Mouse (Mus musculus) kidney, embryonic 16.5 days (tissue): ENCODE results near the gene Fcrl1. TPM values are rescaled to one million over a fixed set of nuclear protein-coding genes. Genes with fewer than 3 reads are reported as not detected.
A peak's percentile ranks its signal among the peaks of the same experiment; 100 is the strongest.

Experiments used
- ATAC-seq: fragments of 200-750 bp; cut with Nextera tagmentation; 2 replicates; pipeline ENCODE4 v1.8.0; 2017; ENCODE audit warnings: moderate TSS enrichment; ENCODE audit not compliant: low FRiP score, low TSS enrichment
- H3K27ac ChIP-seq: fragments of 300-500 bp; sonication (generic); 2 replicates; pipeline ENCODE4 v1.5.1; 2014; ENCODE audit warnings: low read length
- H3K27me3 ChIP-seq: fragments of 300-500 bp; sonication (generic); 2 replicates; pipeline ENCODE4 v1.6.1; 2014; ENCODE audit warnings: low read length, control low read depth, mixed read lengths; ENCODE audit not compliant: insufficient read depth
- H3K36me3 ChIP-seq: fragments of 300-500 bp; sonication (generic); 2 replicates; pipeline ENCODE4 v1.6.1; 2014; ENCODE audit warnings: low read length, control low read depth, mixed read lengths; ENCODE audit not compliant: insufficient read depth
- H3K4me1 ChIP-seq: fragments of 300-500 bp; sonication (generic); 2 replicates; pipeline ENCODE4 v1.6.1; 2014; ENCODE audit warnings: low read length, control low read depth, mixed read lengths; ENCODE audit not compliant: insufficient read depth
- H3K4me2 ChIP-seq: fragments of 300-500 bp; sonication (generic); replicated peaks from 2 replicates; pipeline ENCODE4 v1.6.1; 2014; ENCODE audit warnings: low read depth, low read length
- H3K4me3 ChIP-seq: fragments of 300-500 bp; sonication (generic); 2 replicates; pipeline ENCODE4 v1.5.1; 2014; ENCODE audit warnings: mild to moderate bottlenecking, low read length
- H3K9ac ChIP-seq: fragments of 300-500 bp; sonication (generic); replicated peaks from 2 replicates; pipeline ENCODE4 v1.6.1; 2014; ENCODE audit warnings: low read length
- H3K9me3 ChIP-seq: fragments of 300-500 bp; sonication (generic); 2 replicates; pipeline ENCODE4 v1.6.1; 2016; ENCODE audit warnings: low read length, control low read depth
- WGBS: fragments of 180-500 bp; shearing (Covaris S2); extraction: QIAGEN DNeasy Blood & Tissue Kit; methylation state at CpG from one replicate; pipeline ENCODE4 v1.1.7; 2014; 5-methylcytosine and 5-hydroxymethylcytosine counted together
- polyA plus RNA-seq: library from polyadenylated mRNA; unstranded; fragments of >200 nt; fragmentation: Nextera tagmentation; extraction: Ambion mirVana; gene quantifications from 2 replicates; pipeline ENCODE4 v1.2.1, GENCODE M21; 2015

Fcrl1 gene
- polyA plus RNA-seq, 1 experiment from 2014 or later: 0.34 TPM

DNA sequence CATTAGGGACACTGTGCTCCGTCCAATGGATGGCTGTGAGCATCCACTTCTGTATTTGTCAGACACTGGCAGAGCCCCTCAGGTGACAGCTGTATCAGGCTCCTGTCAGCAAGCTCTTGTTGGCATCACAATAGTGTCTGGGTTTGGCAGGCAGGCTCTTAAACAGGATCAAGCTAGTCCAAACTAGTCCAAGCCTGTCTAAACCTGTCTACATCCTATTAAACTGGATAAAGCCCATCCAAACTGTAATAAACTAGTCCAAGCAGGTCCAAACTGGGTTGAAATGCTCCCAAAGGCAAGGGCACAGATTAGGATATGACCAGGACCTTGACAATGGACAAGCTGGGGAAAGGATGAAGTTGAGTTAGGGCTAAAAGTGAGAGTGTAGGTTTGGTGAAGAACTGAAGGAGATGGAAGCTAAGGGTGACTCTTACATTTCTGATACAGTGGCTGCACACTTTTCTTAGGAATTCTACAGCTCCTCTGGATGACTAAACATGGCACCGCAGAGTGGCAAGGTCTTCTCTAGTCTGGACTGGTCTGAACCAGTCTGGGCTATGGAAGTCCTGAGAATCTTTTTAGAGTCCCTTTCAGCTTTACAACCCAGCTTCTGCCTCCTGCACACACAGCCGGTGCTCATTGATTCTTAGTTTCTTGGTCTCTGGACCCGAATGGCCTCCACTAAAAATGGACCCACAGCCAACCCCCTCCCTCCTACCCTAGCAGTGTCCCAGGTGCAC is 33.2 kb downstream of the Fcrl1 start:
- Histone ChIP-seq H3K9ac (no peak overlapping the region), H3K4me3 (no peak overlapping the region), H3K27ac (no peak overlapping the region), H3K36me3 (no peaks in the 10 kb centered on the region), H3K4me2 (no peak overlapping the region), H3K4me1 (no peaks in the 10 kb centered on the region), H3K27me3 (no peaks in the 10 kb centered on the region), H3K9me3 (no peaks in the 10 kb centered on the region)
- ATAC-seq: no peak
- WGBS: 79% methylated on average over 4 of the region's 4 CpGs

DNA sequence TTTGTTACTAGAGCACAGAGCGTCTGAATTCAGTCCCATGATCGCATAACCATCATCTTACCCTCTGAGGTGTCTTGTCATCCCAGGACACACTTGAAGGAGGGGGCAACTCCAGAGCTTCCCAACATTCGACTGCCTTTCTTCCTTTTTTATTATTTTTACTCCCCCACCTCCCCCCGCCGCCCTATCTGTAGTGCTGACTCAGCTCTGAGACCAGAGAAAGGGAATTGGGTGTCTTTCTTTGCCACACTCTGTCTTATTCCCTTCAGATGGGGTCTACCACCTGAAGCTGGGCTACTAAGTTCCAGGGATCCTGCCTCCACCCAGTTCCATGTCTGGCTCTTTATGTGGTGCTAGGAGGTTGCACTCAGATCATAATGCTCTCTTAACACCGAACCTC is 34.4 kb downstream of the Fcrl1 start:
- Histone ChIP-seq H3K27me3 (no peaks in the 10 kb centered on the region), H3K9me3 (no peaks in the 10 kb centered on the region), H3K4me1 (no peaks in the 10 kb centered on the region), H3K4me3 (no peak overlapping the region), H3K36me3 (no peaks in the 10 kb centered on the region), H3K9ac (no peak overlapping the region), H3K27ac (no peak overlapping the region), H3K4me2 (no peak overlapping the region)
- no peak for ATAC-seq
- WGBS: 65% methylated on average over 6 of the region's 6 CpGs

DNA sequence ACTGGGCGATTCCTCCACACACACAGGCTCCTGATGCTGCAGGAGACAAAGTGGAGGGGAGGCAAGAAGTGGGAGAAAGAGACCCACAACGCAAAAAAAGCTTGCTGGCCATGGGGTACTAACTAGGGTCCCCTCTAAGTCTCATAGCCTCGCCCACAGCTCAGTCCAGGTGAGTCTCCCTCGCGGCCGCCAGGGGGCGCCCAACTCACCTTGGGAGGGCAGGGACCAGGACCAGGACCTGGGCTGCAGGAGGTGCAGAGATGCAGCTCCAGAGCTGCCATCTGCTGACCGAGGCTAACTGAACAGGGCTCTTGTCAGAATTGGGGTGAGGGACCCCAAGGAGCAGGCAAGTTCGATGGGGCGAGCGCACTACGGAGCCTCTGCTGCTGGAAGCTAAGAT is 35.0 kb downstream of the Fcrl1 start:
- no peak overlapping the region for H3K9ac ChIP-seq
- H3K9me3 ChIP-seq: no peaks in the 10 kb centered on the region
- H3K4me3 ChIP-seq: no peak overlapping the region
- H3K27ac ChIP-seq: no peak overlapping the region
- no peaks in the 10 kb centered on the region for H3K36me3 ChIP-seq
- no peaks in the 10 kb centered on the region for H3K27me3 ChIP-seq
- no peak overlapping the region for H3K4me2 ChIP-seq
- peak; percentile 81 for ATAC-seq
- 14% methylated on average over 12 of the region's 12 CpGs for WGBS
- no peaks in the 10 kb centered on the region for H3K4me1 ChIP-seq

DNA sequence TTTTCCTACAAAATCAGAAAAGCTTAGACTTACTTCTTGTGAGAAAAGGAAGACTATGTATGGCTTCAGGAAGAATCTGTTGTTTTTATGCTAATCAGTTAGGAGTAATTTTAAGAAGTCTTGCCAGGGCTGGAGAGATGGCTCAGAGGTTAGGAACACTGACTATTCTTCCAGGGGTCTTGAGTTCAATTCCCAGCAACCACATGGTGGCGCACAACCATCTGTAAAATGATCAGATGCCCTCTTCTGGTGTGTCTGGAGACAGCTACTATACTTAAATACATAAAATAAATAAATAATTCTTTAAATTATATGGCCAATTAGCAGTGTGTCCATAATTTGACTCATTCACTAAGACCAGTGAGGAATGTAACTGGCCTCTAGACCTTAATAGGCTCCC is 44.5 kb downstream of the Fcrl1 start:
- Histone ChIP-seq H3K27me3 (no peaks in the 10 kb centered on the region), H3K4me2 (no peak overlapping the region), H3K9ac (no peak overlapping the region), H3K36me3 (no peaks in the 10 kb centered on the region), H3K4me3 (no peak overlapping the region), H3K27ac (no peak overlapping the region), H3K9me3 (no peaks in the 10 kb centered on the region), H3K4me1 (no peaks in the 10 kb centered on the region)
- WGBS: 67% methylated on average over 1 of the region's 1 CpGs
- no peak for ATAC-seq

DNA sequence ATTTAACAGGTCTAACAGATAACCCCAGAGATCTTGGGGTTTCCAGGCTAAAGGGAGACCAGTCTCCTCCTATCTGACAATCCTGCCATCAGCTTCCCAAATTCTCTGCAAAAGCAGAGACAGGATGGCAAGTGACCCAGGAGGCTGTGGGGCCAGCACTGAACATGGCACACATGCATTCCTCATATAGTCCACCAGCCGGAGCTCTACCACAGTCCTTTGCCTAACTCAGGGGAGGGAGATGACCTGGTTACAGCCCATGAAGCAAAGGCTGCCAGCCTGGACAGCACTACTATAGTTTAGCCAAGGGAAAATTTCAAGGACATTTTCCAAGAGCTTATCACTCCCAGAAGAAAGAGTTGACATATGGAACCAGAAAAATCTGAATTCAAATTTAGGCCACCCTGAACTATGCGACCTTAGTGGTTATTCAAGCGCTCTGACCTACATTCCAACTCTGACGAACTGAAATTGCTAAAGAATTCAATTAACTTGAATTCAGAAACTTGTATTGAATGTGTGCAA is 46.3 kb downstream of the Fcrl1 start:
- H3K36me3 ChIP-seq: no peaks in the 10 kb centered on the region
- H3K27ac ChIP-seq: no peak overlapping the region
- no peaks in the 10 kb centered on the region for H3K9me3 ChIP-seq
- H3K4me3 ChIP-seq: no peak overlapping the region
- no peaks in the 10 kb centered on the region for H3K27me3 ChIP-seq
- H3K4me2 ChIP-seq: no peak overlapping the region
- no peaks in the 10 kb centered on the region for H3K4me1 ChIP-seq
- 71% methylated on average over 4 of the region's 4 CpGs for WGBS
- no peak overlapping the region for H3K9ac ChIP-seq
- ATAC-seq: no peak

DNA sequence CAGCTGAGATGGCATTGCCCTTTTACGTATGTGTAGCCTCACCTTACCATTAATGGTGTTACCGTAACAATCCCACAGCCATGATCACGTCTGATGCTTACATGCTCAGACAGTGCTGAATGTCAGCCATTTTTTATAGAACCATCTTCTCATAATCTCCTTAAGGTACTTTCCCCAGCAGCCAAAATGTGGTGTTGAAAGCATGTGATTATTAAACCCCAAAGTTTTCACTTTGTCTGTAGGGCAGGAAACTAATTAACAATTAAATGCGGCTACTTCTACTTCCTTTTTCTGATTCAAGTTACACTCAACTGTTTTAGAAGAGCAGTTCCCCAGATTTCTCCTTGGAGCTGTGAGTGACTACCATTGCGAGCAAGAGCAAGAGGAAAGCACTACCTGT is 59.3 kb downstream of the Fcrl1 start, which contains the start of gene Fcrl5:
Gene Fcrl5 (plus strand): TSS at position 295 of the 400 bp plus-strand sequence.
- no peaks in the 10 kb centered on the region for H3K9me3 ChIP-seq
- no peak within 1 kb of the TSS for H3K9ac ChIP-seq
- no peak within 1 kb of the TSS for H3K4me3 ChIP-seq
- H3K4me2 ChIP-seq: no peak within 1 kb of the TSS
- H3K27me3 ChIP-seq: no peaks in the 10 kb centered on the region
- 87% methylated on average over 5 of the region's 5 CpGs for WGBS
- no peak for ATAC-seq
- no peaks in the 10 kb centered on the region for H3K4me1 ChIP-seq
- no peak within 1 kb of the TSS for H3K27ac ChIP-seq
- H3K36me3 ChIP-seq: no peaks in the 10 kb centered on the region

DNA sequence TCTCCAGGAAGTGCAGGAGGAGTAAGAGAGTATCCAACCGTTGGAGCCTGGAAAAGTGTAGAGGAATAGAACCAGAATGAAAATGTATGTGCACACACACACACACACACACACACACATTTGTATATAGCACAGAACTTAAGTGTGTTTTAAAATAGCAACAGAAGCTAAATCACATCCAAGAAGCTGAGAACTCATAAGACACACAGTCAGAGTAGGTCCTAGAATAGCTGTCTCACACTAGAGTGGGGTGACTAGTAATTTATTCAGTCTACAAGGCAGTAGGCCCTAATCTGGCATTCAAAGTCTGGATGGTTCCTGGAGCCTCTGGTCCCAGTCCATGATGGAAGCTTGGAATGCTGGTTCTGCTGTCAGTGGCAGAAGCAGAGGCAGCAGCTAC is 64.4 kb downstream of the Fcrl1 start:
- Histone ChIP-seq H3K4me1 (no peaks in the 10 kb centered on the region), H3K36me3 (no peaks in the 10 kb centered on the region), H3K27me3 (no peaks in the 10 kb centered on the region), H3K9ac (no peak overlapping the region), H3K27ac (no peak overlapping the region), H3K4me2 (no peak overlapping the region), H3K9me3 (no peaks in the 10 kb centered on the region), H3K4me3 (no peak overlapping the region)
- WGBS: 69% methylated on average over 1 of the region's 1 CpGs
- no peak for ATAC-seq

DNA sequence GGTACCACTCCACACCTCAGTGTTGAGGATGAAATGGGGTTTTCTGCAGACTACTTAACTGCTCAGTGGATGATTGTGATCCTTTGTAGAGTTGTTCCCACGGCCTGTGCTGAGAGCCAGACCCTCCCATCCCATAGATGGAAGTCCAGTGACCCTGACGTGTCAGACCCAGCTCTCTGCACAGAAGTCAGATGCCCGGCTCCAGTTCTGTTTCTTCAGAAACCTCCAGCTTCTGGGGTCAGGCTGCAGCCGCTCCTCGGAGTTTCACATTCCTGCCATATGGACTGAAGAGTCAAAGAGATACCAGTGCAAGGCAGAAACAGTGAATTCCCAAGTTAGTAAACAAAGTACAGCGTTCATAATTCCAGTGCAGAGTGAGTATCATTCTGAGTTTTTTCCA is 67.8 kb downstream of the Fcrl1 start:
- 49% methylated on average over 6 of the region's 6 CpGs for WGBS

More for the DNA sequence above, 67.8 kb downstream of the Fcrl1 start:
- Histone ChIP-seq H3K9me3 (no peaks in the 10 kb centered on the region), H3K36me3 (no peaks in the 10 kb centered on the region), H3K4me1 (no peaks in the 10 kb centered on the region), H3K4me2 (no peak overlapping the region), H3K9ac (no peak overlapping the region), H3K27me3 (no peaks in the 10 kb centered on the region), H3K27ac (no peak overlapping the region), H3K4me3 (no peak overlapping the region)
- ATAC-seq: no peak

Other genes starting within 250 kb of the Fcrl1 start
- 16.4 and 18.6 TPM in 2 replicates for gene Kirrel, start 201.6 kb upstream of the Fcrl1 start, polyA plus RNA-seq
- 5.4 and 5.6 TPM in 2 replicates for gene Fcrls, start 112.6 kb upstream of the Fcrl1 start, polyA plus RNA-seq
- 0.31 and 0.59 TPM in 2 replicates for gene Cd5l, start 18.5 kb upstream of the Fcrl1 start, polyA plus RNA-seq
- not detected in 2 replicates for gene Fcrl5, start 59.4 kb downstream of the Fcrl1 start, polyA plus RNA-seq
- gene Etv3, start 149.0 kb downstream of the Fcrl1 start, polyA plus RNA-seq: 14.4 and 15.6 TPM in 2 replicates
- 17.3 and 18.1 TPM in 2 replicates for gene Arhgef11, start 241.2 kb downstream of the Fcrl1 start, polyA plus RNA-seq